Mouse (Mus musculus): ENCODE data around the gene Neurl2.

DNA sequence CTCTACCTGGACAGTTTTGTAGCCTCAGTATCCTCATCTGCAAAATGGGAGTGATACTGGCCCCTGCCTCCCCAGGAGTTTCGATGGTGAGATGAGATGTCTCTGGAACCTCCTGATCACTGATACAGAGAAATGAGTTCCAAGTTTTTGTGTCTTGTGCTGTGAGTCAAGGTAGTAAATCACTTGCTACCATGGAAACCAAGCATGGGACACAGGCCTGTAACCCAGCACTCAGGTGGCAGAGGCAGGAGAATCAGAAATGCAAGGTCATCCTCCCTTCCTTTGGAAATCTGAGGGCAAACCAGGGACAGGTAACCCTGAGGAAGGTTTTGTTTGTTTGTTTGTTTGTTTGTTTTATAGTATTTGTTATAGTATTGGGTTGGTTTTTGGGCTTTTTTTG is 4.2 kb downstream of the Neurl2 start:
- TF ChIP-seq CHD2 (IDR thresholded peaks at IDR 0.05; ENCODE audit: low read depth, low read length) (no peak), MAFK (IDR thresholded peaks at IDR 0.05; ENCODE audit: insufficient read depth, low read depth, low read length) (no peak), ZC3H11A (IDR thresholded peaks at IDR 0.05; ENCODE audit: borderline replicate concordance, low read depth, low read length) (no peak), HCFC1 (IDR thresholded peaks at IDR 0.05; ENCODE audit: borderline replicate concordance, insufficient read depth, low read length) (no peak)

Data from ES-E14 (cell line).